In the genomic region with DNA sequence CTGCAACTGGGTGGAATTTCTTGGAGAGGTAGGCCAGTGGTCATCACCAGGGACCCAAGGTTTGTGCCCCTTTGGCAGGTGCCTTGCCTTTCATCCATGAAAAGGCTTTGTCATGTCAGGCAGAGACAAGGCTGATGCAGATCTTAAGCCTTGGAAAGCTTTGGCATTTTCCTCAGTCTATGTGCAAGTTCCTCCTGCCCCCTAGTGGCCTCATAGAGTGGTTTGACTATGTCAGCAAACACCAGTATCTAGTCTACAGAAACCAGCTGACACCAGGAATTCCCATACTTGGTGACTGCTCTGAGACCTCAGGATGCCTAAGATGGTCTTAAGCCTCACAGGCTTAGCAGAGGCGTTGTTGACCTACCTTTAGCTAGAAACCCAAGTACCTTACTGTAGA, we compare ENCODE assay signal across 8 mouse cellular contexts. TPM values are rescaled to one million over a fixed set of nuclear protein-coding genes. Genes with fewer than 3 reads are reported as not detected.
DNase-seq lines count a peak whose midpoint lies in the region; TF ChIP-seq lines count a peak whose summit lies in the region.

No protein-coding gene starts in this region.

- no peak overlapping the region for H3K4me3 ChIP-seq in cortical plate, adult 2 months (ENCODE audit: insufficient read depth, low read length)
- H3K4me3 ChIP-seq in hindbrain, embryonic 10.5 days: no peak overlapping the region
- no peak overlapping the region for H3K4me3 ChIP-seq in small intestine, adult 2 months (ENCODE audit: low read depth, low read length)

- no peaks in the 10 kb centered on the region for H3K4me1 ChIP-seq in cortical plate, adult 2 months (ENCODE audit: control insufficient read depth, insufficient read depth, low read length)
- no peaks in the 10 kb centered on the region for H3K4me1 ChIP-seq in hindbrain, embryonic 10.5 days (replicated peaks)
- no peaks in the 10 kb centered on the region for H3K4me1 ChIP-seq in small intestine, adult 2 months (ENCODE audit: control insufficient read depth, insufficient read depth, insufficient read length, low read length)

- no peaks in the 10 kb centered on the region for H3K36me3 ChIP-seq in hindbrain, embryonic 10.5 days
- H3K36me3 ChIP-seq in small intestine, adult 2 months (ENCODE audit: control insufficient read depth, insufficient read depth, low read length): no peaks in the 10 kb centered on the region

- H3K9me3 ChIP-seq in hindbrain, embryonic 10.5 days: no peaks in the 10 kb centered on the region

- peak; percentile 70 for TF ChIP-seq CTCF in cortical plate, adult 2 months (IDR thresholded peaks at IDR 0.05; ENCODE audit: extremely low read depth, insufficient read depth, low read length)
- TF ChIP-seq CTCF in small intestine, adult 2 months (IDR thresholded peaks at IDR 0.05; ENCODE audit: extremely low read depth, insufficient read length, insufficient replicate concordance, low read depth, low read length): peak; percentile 12; the same call in 1 of the 2 replicates

- peak; percentile 42 for DNase-seq in testis, postnatal 10 days (ENCODE audit: low spot score)
- no peak for DNase-seq in testis, postnatal 14 days (ENCODE audit: low spot score)
- DNase-seq in hindbrain, embryonic 10.5 days (ENCODE audit: low spot score): peak; percentile 41
- DNase-seq in kidney, postnatal 4 days: peak; percentile 9 to 46
- DNase-seq in lung, postnatal 10 days: peak; percentile 52
- no peak for DNase-seq in spleen, adult 12 weeks (ENCODE audit: low spot score)

- WGBS in hindbrain, embryonic 10.5 days: 15% methylated on average over 1 of the region's 1 CpGs
- 20% methylated on average over 1 of the region's 1 CpGs for WGBS in small intestine, adult 2 months

- no peak for TF ChIP-seq POLR2A in cortical plate, adult 2 months (IDR thresholded peaks at IDR 0.05; ENCODE audit: extremely low read depth, insufficient read depth, low read length)
- TF ChIP-seq POLR2A in small intestine, adult 2 months (IDR thresholded peaks at IDR 0.05; ENCODE audit: low read depth, low read length): no peak

- no peak overlapping the region for H3K27ac ChIP-seq in cortical plate, adult 2 months (ENCODE audit: insufficient read depth, low read length)
- no peak overlapping the region for H3K27ac ChIP-seq in hindbrain, embryonic 10.5 days
- no peak overlapping the region for H3K27ac ChIP-seq in small intestine, adult 2 months (ENCODE audit: insufficient read depth, low read depth, low read length)

- no peaks in the 10 kb centered on the region for H3K27me3 ChIP-seq in hindbrain, embryonic 10.5 days (ENCODE audit: insufficient read depth, poor library complexity, severe bottlenecking)
- H3K27me3 ChIP-seq in small intestine, adult 2 months (ENCODE audit: control insufficient read depth, insufficient read depth, low read length): no peaks in the 10 kb centered on the region

RNA-seq across cellular contexts. Expression of a gene that starts 24.2 kb away (rescaled TPM):
- polyA plus RNA-seq in cortical plate, adult 2 months (2012; rRNA removed): 0.06 TPM in 1 of 2 replicates, not detected in the other
- polyA plus RNA-seq in hindbrain, embryonic 10.5 days (2016; fragmentation: Nextera tagmentation; extraction: Ambion mirVana): not detected in 2 replicates
- polyA plus RNA-seq in small intestine, adult 2 months (2012; rRNA removed): not detected in 2 replicates

RNA-seq across cellular contexts. Expression of a gene that starts 58.2 kb away (rescaled TPM):
- 49.3 and 56.0 TPM in 2 replicates for polyA plus RNA-seq in cortical plate, adult 2 months (2012; rRNA removed)
- polyA plus RNA-seq in hindbrain, embryonic 10.5 days (2016; fragmentation: Nextera tagmentation; extraction: Ambion mirVana): not detected in 2 replicates
- not detected in 2 replicates for polyA plus RNA-seq in small intestine, adult 2 months (2012; rRNA removed)

Comparison
In these comparisons a context has a peak if more than half of its experiments do, and no peak if none do; other contexts are left out.
1. DNase-seq: peak in testis, postnatal 10 days (single experiment), hindbrain, embryonic 10.5 days (single experiment), kidney, postnatal 4 days (2 of 2) and lung, postnatal 10 days (single experiment); none in testis, postnatal 14 days (single experiment) and spleen, adult 12 weeks (single experiment).
2. RNA of a gene that starts 58.2 kb away (polyA plus RNA-seq): 49.3 to 56.0 TPM in cortical plate, adult 2 months; not detected in hindbrain, embryonic 10.5 days and not detected in small intestine, adult 2 months; every median in the first group is over 10 times any median in the second.